ENCODE assay signal across 13 mouse cellular contexts in genomic region chr10:111273463-111274088, GRCm38 (mm10). TPM values are rescaled to one million over a fixed set of nuclear protein-coding genes. Genes with fewer than 3 reads are reported as not detected.
DNase-seq lines count a peak whose midpoint lies in the region; ATAC-seq and TF ChIP-seq lines count a peak whose summit lies in the region.
"Had no signal": no experiment of that assay in that cellular context is flagged by ENCODE, and none has a peak within 500 bp of the region (broad histone marks: within the 10 kb centered on the region; RNA-seq: fewer than 3 reads in every experiment).

No protein-coding gene starts in this region.

- no peak for DNase-seq in heart, embryonic 10.5 days (ENCODE audit: low spot score)
- DNase-seq in lung, embryonic 14.5 days: peak; percentile 36
- DNase-seq in lung, postnatal 25 days (ENCODE audit: low spot score): no peak
- no peak for DNase-seq in cerebellum, adult 8-10 months
- no peak for DNase-seq in adrenal gland, postnatal 36 days
- DNase-seq: adrenal gland, postnatal 14 days; cerebellum, adult 2 months; liver, embryonic 13.5 days; right cerebral cortex, adult 18-20 months had no signal

- no peaks in the 10 kb centered on the region for H3K9me3 ChIP-seq in heart, embryonic 11.5 days (replicated peaks; ENCODE audit: control insufficient read depth, low read length)
- no peaks in the 10 kb centered on the region for H3K9me3 ChIP-seq in heart, embryonic 10.5 days
- no peaks in the 10 kb centered on the region for H3K9me3 ChIP-seq in lung, embryonic 14.5 days (ENCODE audit: low read depth, low read length)
- H3K9me3 ChIP-seq in hindbrain, embryonic 15.5 days: no peaks in the 10 kb centered on the region
- H3K9me3 ChIP-seq: liver, embryonic 13.5 days had no signal

- peaks cover 11% of the 10 kb centered on the region; the same call in 1 of the 2 replicates for H3K4me1 ChIP-seq in heart, embryonic 11.5 days (ENCODE audit: control insufficient read depth, insufficient read depth, low read length)
- peaks cover 14% of the 10 kb centered on the region for H3K4me1 ChIP-seq in heart, embryonic 10.5 days
- H3K4me1 ChIP-seq in lung, embryonic 14.5 days (ENCODE audit: insufficient read depth): no peaks in the 10 kb centered on the region
- peaks cover 18% of the 10 kb centered on the region for H3K4me1 ChIP-seq in bone marrow macrophage, adult 2 months (ENCODE audit: control insufficient read depth, insufficient read depth, low read length)
- no peaks in the 10 kb centered on the region for H3K4me1 ChIP-seq in hindbrain, embryonic 15.5 days (replicated peaks)
- H3K4me1 ChIP-seq: liver, embryonic 13.5 days had no signal

- no peak for TF ChIP-seq POLR2A in bone marrow macrophage, adult 2 months (IDR thresholded peaks at IDR 0.05; ENCODE audit: borderline replicate concordance, low read depth, low read length)

- no peak overlapping the region for H3K4me3 ChIP-seq in heart, embryonic 11.5 days (ENCODE audit: low read depth, low read length)
- H3K4me3 ChIP-seq in heart, embryonic 10.5 days: no peak overlapping the region
- no peak overlapping the region for H3K4me3 ChIP-seq in lung, embryonic 14.5 days (ENCODE audit: low read depth, low read length)
- no peak overlapping the region for H3K4me3 ChIP-seq in bone marrow macrophage, adult 2 months (ENCODE audit: insufficient read depth, low read length)
- H3K4me3 ChIP-seq in hindbrain, embryonic 15.5 days: no peak overlapping the region
- H3K4me3 ChIP-seq: liver, embryonic 13.5 days had no signal

- ATAC-seq in heart, embryonic 11.5 days (replicated peaks; ENCODE audit: insufficient number of reproducible peaks, low FRiP score, low TSS enrichment): no peak; the same call in 1 of the 2 replicates
- no peak; the same call in 1 of the 2 replicates for ATAC-seq in lung, embryonic 14.5 days (ENCODE audit: insufficient read depth)
- peak; percentile 75 for ATAC-seq in hindbrain, embryonic 15.5 days (ENCODE audit: low FRiP score, low read depth)

- 60% methylated on average over 5 of the region's 5 CpGs for WGBS in heart, embryonic 11.5 days (ENCODE audit: insufficient replicate concordance)
- 66% methylated on average over 5 of the region's 5 CpGs for WGBS in heart, embryonic 10.5 days
- 60% methylated on average over 5 of the region's 5 CpGs for WGBS in lung, embryonic 14.5 days
- 23% methylated on average over 5 of the region's 5 CpGs for WGBS in hindbrain, embryonic 15.5 days

- peaks cover 8% of the 10 kb centered on the region; the same call in 1 of the 2 replicates for H3K36me3 ChIP-seq in heart, embryonic 11.5 days (ENCODE audit: control insufficient read depth, insufficient read depth, low read length)
- peaks cover 35% of the 10 kb centered on the region for H3K36me3 ChIP-seq in heart, embryonic 10.5 days
- peaks cover 35% of the 10 kb centered on the region for H3K36me3 ChIP-seq in lung, embryonic 14.5 days (ENCODE audit: insufficient read depth)
- peaks cover 58% of the 10 kb centered on the region for H3K36me3 ChIP-seq in hindbrain, embryonic 15.5 days

- H3K4me2 ChIP-seq in heart, embryonic 11.5 days: no peak overlapping the region
- no peak overlapping the region for H3K4me2 ChIP-seq in lung, embryonic 14.5 days
- H3K4me2 ChIP-seq in hindbrain, embryonic 15.5 days: no peak overlapping the region
- H3K4me2 ChIP-seq: liver, embryonic 13.5 days had no signal

- H3K27me3 ChIP-seq in heart, embryonic 11.5 days (ENCODE audit: control insufficient read depth, insufficient read depth, low read length): no peaks in the 10 kb centered on the region
- H3K27me3 ChIP-seq in heart, embryonic 10.5 days (ENCODE audit: insufficient read depth, poor library complexity, severe bottlenecking): no peaks in the 10 kb centered on the region
- no peaks in the 10 kb centered on the region for H3K27me3 ChIP-seq in lung, embryonic 14.5 days (ENCODE audit: insufficient read depth, low read length)
- H3K27me3 ChIP-seq in hindbrain, embryonic 15.5 days: no peaks in the 10 kb centered on the region
- H3K27me3 ChIP-seq: CH12.LX; liver, embryonic 13.5 days had no signal

- no peak for TF ChIP-seq CTCF in lung, embryonic 14.5 days (IDR thresholded peaks at IDR 0.05; ENCODE audit: low read depth)
- no peak for TF ChIP-seq CTCF in bone marrow macrophage, adult 2 months (IDR thresholded peaks at IDR 0.05; ENCODE audit: low read depth, low read length)

- H3K27ac ChIP-seq in heart, embryonic 11.5 days (ENCODE audit: low read depth, low read length): peak overlapping the region; percentile 59; the same call in 1 of the 2 replicates
- H3K27ac ChIP-seq in heart, embryonic 10.5 days: no peak overlapping the region; the same call in 1 of the 2 replicates
- H3K27ac ChIP-seq in lung, embryonic 14.5 days (ENCODE audit: low read depth): peak overlapping the region; percentile 18; the same call in 1 of the 2 replicates
- H3K27ac ChIP-seq in bone marrow macrophage, adult 2 months (ENCODE audit: insufficient read depth, low read depth, low read length): peak overlapping the region; percentile 77
- H3K27ac ChIP-seq in hindbrain, embryonic 15.5 days (replicated peaks): no peak overlapping the region
- H3K27ac ChIP-seq: liver, embryonic 13.5 days had no signal

- H3K9ac ChIP-seq in heart, embryonic 11.5 days (ENCODE audit: low read depth, low read length): no peak overlapping the region
- H3K9ac ChIP-seq in lung, embryonic 14.5 days: no peak overlapping the region
- no peak overlapping the region for H3K9ac ChIP-seq in hindbrain, embryonic 15.5 days
- H3K9ac ChIP-seq: liver, embryonic 13.5 days had no signal

RNA-seq across cellular contexts. Expression of gene Bbs10, which starts 24.9 kb away (rescaled TPM):
- 4.1 and 6.3 TPM in 2 replicates for polyA plus RNA-seq in heart, embryonic 11.5 days (2014; fragmentation: Nextera tagmentation; extraction: Ambion mirVana)
- polyA plus RNA-seq in heart, embryonic 10.5 days (2016; fragmentation: Nextera tagmentation; extraction: Ambion mirVana): 5.1 and 5.9 TPM in 2 replicates
- polyA plus RNA-seq in lung, embryonic 14.5 days (2014; fragmentation: Nextera tagmentation; extraction: Ambion mirVana): 5.8 and 6.4 TPM in 2 replicates
- 3.8 and 4.6 TPM in 2 replicates for polyA plus RNA-seq in bone marrow macrophage, adult 2 months (2012; ENCODE audit: insufficient read depth, insufficient read length, missing spikeins)
- 4.5 and 5.1 TPM in 2 replicates for polyA plus RNA-seq in hindbrain, embryonic 15.5 days (2015; fragmentation: Nextera tagmentation; extraction: Ambion mirVana)
- total RNA-seq in adrenal gland, postnatal 36 days (2021): 1 to 10 TPM; 3.8 to 6.7 TPM

Comparison
In these comparisons a context has a peak if more than half of its experiments do, and no peak if none do; other contexts are left out.
1. H3K27ac ChIP-seq: peak in heart, embryonic 11.5 days (single experiment), lung, embryonic 14.5 days (single experiment) and bone marrow macrophage, adult 2 months (single experiment); none in heart, embryonic 10.5 days (single experiment) and hindbrain, embryonic 15.5 days (single experiment).